Comparison of ENCODE assay signal across 26 mouse cellular contexts in the genomic region with DNA sequence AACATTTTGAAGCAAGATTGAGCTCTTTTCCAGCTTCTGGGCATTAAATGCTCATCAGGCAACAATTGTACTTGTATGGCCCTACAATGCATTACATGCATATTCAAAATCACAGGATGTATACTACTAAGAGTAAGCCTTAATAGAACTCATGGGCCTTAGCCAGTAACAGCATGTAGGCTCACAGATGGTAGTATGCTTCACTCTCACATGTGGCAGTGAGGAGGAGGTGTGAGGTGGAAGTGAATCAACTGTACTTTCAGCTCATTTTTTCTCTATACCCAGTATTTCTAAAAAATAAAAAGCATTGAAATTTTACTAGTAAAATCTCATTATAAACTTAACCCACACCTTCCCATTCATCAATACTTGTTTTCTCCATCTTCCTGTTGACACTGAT. TPM values are rescaled to one million over a fixed set of nuclear protein-coding genes. Genes with fewer than 3 reads are reported as not detected.
DNase-seq lines count a peak whose midpoint lies in the region; ATAC-seq and TF ChIP-seq lines count a peak whose summit lies in the region.
"Had no signal": no experiment of that assay in that cellular context is flagged by ENCODE, and none has a peak within 500 bp of the region (broad histone marks: within the 10 kb centered on the region; RNA-seq: fewer than 3 reads in every experiment).

No protein-coding gene starts in this region.

- peak; percentile 45 for ATAC-seq in forebrain, postnatal 0 days
- no peak for ATAC-seq in forebrain, embryonic 13.5 days
- ATAC-seq: forebrain, embryonic 14.5 days; intestine, embryonic 15.5 days; midbrain, embryonic 13.5 days had no signal

- H3K9ac ChIP-seq in forebrain, postnatal 0 days, result no peak overlapping the region
- no peak overlapping the region for H3K9ac ChIP-seq in forebrain, embryonic 13.5 days
- H3K9ac ChIP-seq: hindbrain, embryonic 15.5 days; intestine, embryonic 15.5 days; liver, embryonic 13.5 days; lung, embryonic 14.5 days; midbrain, embryonic 13.5 days; stomach, embryonic 15.5 days had no signal

- H3K4me1 ChIP-seq in forebrain, postnatal 0 days (ENCODE audit: insufficient read depth), result no peaks in the 10 kb centered on the region
- no peaks in the 10 kb centered on the region for H3K4me1 ChIP-seq in forebrain, embryonic 13.5 days
- H3K4me1 ChIP-seq: heart, embryonic 10.5 days; hindbrain, embryonic 15.5 days; intestine, embryonic 15.5 days; megakaryocyte, embryonic 14.5 days; midbrain, embryonic 13.5 days; stomach, embryonic 15.5 days had no signal

- no peak overlapping the region for H3K4me2 ChIP-seq in forebrain, postnatal 0 days (ENCODE audit: low read depth)
- no peak overlapping the region for H3K4me2 ChIP-seq in forebrain, embryonic 13.5 days
- H3K4me2 ChIP-seq: hindbrain, embryonic 15.5 days; intestine, embryonic 15.5 days; liver, embryonic 13.5 days; lung, embryonic 14.5 days; midbrain, embryonic 13.5 days; stomach, embryonic 15.5 days had no signal

- peaks cover 33% of the 10 kb centered on the region for H3K36me3 ChIP-seq in forebrain, postnatal 0 days (ENCODE audit: insufficient read depth)
- H3K36me3 ChIP-seq in forebrain, embryonic 13.5 days (ENCODE audit: poor library complexity, severe bottlenecking), result peaks cover 38% of the 10 kb centered on the region
- H3K36me3 ChIP-seq: intestine, embryonic 15.5 days had no signal

- TF ChIP-seq CTCF in forebrain, postnatal 0 days (IDR thresholded peaks at IDR 0.05; ENCODE audit: low read depth), result no peak
- no peak for TF ChIP-seq CTCF in layer of hippocampus, adult 2 months (conservative IDR thresholded peaks at IDR 0.05)

- H3K27me3 ChIP-seq in forebrain, postnatal 0 days (ENCODE audit: insufficient read depth, low read length), result no peaks in the 10 kb centered on the region
- H3K27me3 ChIP-seq in forebrain, embryonic 13.5 days, result no peaks in the 10 kb centered on the region
- H3K27me3 ChIP-seq: hindbrain, embryonic 15.5 days; intestine, embryonic 15.5 days; liver, embryonic 13.5 days; megakaryocyte, embryonic 14.5 days; midbrain, embryonic 13.5 days; stomach, embryonic 15.5 days had no signal

- no peaks in the 10 kb centered on the region for H3K9me3 ChIP-seq in forebrain, postnatal 0 days (ENCODE audit: low read length)
- no peaks in the 10 kb centered on the region for H3K9me3 ChIP-seq in forebrain, embryonic 13.5 days (replicated peaks)
- H3K9me3 ChIP-seq: heart, embryonic 10.5 days; hindbrain, embryonic 15.5 days; intestine, embryonic 15.5 days; liver, embryonic 13.5 days; megakaryocyte, embryonic 14.5 days; midbrain, embryonic 13.5 days; stomach, embryonic 15.5 days had no signal

- DNase-seq in forebrain, postnatal 0 days, result no peak
- peak; percentile 63 to 83 for DNase-seq in layer of hippocampus, adult 2 months (ENCODE audit: low spot score in 2 of 2)
- DNase-seq in layer of hippocampus, adult 9-10 months (ENCODE audit: low spot score), result no peak
- peak; percentile 26 to 48 for DNase-seq in layer of hippocampus, postnatal 36 days
- peak; percentile 43 to 71 for DNase-seq in right cerebral cortex, postnatal 10 days (ENCODE audit: low spot score in 2 of 2)
- no peak for DNase-seq in Muller cell, postnatal 12 days (ENCODE audit: inconsistent ontology term)
- DNase-seq in kidney, postnatal 25 days, result no peak
- DNase-seq: adrenal gland, postnatal 10 days; cerebellum, adult 9-10 months; heart, postnatal 4 days; kidney, adult 8-10 months; kidney, postnatal 14 days; liver, embryonic 13.5 days; lung, embryonic 14.5 days; lung, postnatal 36 days; retina, postnatal 1 day; thymus, adult 18-20 months; thymus, postnatal 36 days had no signal

- no peak overlapping the region for H3K27ac ChIP-seq in forebrain, postnatal 0 days (ENCODE audit: low read depth, low read length)
- no peak overlapping the region for H3K27ac ChIP-seq in forebrain, embryonic 13.5 days
- peak overlapping the region; percentile 59; the same call in 1 of the 2 replicates for H3K27ac ChIP-seq in layer of hippocampus, adult 2 months
- H3K27ac ChIP-seq: heart, embryonic 10.5 days; hindbrain, embryonic 15.5 days; intestine, embryonic 15.5 days; liver, embryonic 13.5 days; midbrain, embryonic 13.5 days; stomach, embryonic 15.5 days had no signal

- no peak overlapping the region for H3K4me3 ChIP-seq in forebrain, postnatal 0 days (ENCODE audit: low read depth, low read length)
- no peak overlapping the region for H3K4me3 ChIP-seq in forebrain, embryonic 13.5 days
- H3K4me3 ChIP-seq in layer of hippocampus, adult 2 months, result no peak overlapping the region
- H3K4me3 ChIP-seq: heart, embryonic 10.5 days; hindbrain, embryonic 15.5 days; intestine, embryonic 15.5 days; liver, embryonic 13.5 days; megakaryocyte, embryonic 14.5 days; midbrain, embryonic 13.5 days; stomach, embryonic 15.5 days had no signal

RNA-seq across cellular contexts. Expression of gene Akap11, which starts 45.2 kb away (rescaled TPM):
- total RNA-seq in forebrain, postnatal 0 days (2014; rRNA removed), result 99.9 and 117 TPM in 2 replicates
- polyA plus RNA-seq in forebrain, postnatal 0 days (2015; fragmentation: Nextera tagmentation; extraction: Ambion mirVana), result 20.3 and 32.9 TPM in 2 replicates
- polyA plus RNA-seq in forebrain, embryonic 13.5 days (2015; fragmentation: Nextera tagmentation; extraction: Ambion mirVana), result 30.2 and 34.9 TPM in 2 replicates
- total RNA-seq in layer of hippocampus, adult 2 months (2021), result 100 to 1,000 TPM; 194 to 196 TPM
- total RNA-seq in layer of hippocampus, postnatal 36 days (2021), result 100 to 1,000 TPM; 192 to 197 TPM

Comparison
In these comparisons a context has a peak if more than half of its experiments do, and no peak if none do; other contexts are left out.
1. DNase-seq: peak in layer of hippocampus, adult 2 months (2 of 2), layer of hippocampus, postnatal 36 days (2 of 2) and right cerebral cortex, postnatal 10 days (2 of 2); none in forebrain, postnatal 0 days (single experiment), layer of hippocampus, adult 9-10 months (single experiment), Muller cell, postnatal 12 days (single experiment) and kidney, postnatal 25 days (0 of 2).